Mouse (Mus musculus): ENCODE measurements around the gene Ppp2r5c.

Gene Ppp2r5c

GRCm38 (mm10) chr12:110446290-110447170 is at the start of gene Ppp2r5c:
TSS of gene Ppp2r5c (plus strand) at chr12:110447120.
- peak; percentile 92 for DNase-seq (ENCODE audit: low read depth, low spot score)

DNA sequence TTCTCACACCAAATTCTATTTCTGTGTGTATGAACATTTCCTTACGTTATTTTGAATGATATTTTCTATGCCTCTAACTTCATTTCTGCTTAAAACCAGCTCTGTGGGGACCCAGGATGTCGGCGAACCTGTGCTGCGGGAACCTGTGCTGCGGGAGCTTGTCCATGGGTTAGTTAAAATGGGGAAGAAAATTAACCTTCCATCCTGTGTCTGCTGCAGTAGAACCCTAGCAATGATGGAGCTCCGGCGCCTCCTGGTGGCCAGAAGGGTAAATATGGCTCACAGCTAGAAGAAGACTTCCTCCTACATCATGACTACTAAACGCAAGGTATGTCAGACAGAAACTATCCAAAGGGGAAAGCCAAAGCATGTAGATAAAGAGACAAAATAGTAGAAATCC is 48.6 kb upstream of the Ppp2r5c start:
- peak; percentile 77 for DNase-seq (ENCODE audit: low read depth, low spot score)

DNA sequence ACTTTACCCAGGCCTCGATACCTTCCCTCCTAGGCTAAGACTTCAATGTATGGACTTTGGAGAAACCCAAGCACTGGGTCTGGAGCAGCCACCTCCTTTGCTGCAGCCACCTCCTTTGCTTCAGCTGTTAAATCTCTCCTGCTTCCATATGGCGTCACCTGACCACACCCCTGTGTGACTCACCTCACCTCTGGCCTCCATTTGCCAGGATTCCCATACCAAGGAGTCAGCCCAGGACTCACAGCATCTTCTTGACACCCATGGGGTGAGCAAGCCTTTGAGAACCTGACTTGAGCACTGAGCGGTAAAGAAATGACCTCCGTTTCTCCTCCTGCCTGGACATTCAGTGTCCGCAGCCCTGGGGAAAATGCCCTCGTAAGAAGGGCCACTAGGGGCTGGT is 47.8 kb upstream of the Ppp2r5c start:
- DNase-seq (ENCODE audit: low read depth, low spot score) = no peak

- no peak for DNase-seq (ENCODE audit: low read depth, low spot score)
These were observed 46.0 kb upstream of the Ppp2r5c start for GRCm38 (mm10) chr12:110400936-110401335.

DNA sequence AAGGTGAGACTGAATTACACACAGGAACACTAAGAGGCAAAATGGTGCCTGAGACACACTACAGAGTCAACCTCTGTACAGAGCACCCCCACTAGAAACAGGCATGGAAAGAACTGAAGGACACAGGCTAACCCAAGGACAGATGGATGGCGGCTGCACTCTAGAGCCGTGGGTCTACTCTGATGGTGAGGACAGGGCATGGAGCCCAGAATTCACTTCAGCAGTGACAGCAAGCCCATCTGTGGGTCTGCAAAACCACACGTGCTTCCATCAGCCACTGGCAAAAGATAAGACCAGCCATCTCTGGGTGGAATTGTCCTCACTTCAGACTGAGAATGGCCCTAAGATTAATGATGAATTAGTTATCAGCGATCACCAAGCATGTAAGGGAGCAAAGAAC is 45.0 kb upstream of the Ppp2r5c start:
- DNase-seq (ENCODE audit: low read depth, low spot score) = no peak

DNA sequence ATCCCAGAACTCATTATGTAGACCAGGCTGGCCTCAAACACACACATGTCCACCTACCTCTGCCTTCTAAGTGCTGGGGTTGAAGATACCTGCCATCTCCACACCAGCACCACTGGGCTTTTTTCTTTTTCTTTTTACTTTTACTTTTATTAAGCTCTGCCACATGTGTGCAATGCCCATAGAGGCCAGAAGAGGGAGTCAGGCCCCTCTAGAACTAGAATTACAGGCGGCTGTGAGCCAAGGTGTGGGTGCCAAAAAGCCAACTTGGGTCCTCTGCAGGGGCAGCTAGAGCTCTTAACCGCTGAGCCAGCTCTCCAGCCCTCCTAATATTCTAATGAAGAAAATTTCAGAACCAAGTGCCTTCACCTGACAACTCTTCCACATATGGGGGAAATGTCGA is 30.7 kb upstream of the Ppp2r5c start:
- DNase-seq (ENCODE audit: low read depth, low spot score) = peak; percentile 24

DNA sequence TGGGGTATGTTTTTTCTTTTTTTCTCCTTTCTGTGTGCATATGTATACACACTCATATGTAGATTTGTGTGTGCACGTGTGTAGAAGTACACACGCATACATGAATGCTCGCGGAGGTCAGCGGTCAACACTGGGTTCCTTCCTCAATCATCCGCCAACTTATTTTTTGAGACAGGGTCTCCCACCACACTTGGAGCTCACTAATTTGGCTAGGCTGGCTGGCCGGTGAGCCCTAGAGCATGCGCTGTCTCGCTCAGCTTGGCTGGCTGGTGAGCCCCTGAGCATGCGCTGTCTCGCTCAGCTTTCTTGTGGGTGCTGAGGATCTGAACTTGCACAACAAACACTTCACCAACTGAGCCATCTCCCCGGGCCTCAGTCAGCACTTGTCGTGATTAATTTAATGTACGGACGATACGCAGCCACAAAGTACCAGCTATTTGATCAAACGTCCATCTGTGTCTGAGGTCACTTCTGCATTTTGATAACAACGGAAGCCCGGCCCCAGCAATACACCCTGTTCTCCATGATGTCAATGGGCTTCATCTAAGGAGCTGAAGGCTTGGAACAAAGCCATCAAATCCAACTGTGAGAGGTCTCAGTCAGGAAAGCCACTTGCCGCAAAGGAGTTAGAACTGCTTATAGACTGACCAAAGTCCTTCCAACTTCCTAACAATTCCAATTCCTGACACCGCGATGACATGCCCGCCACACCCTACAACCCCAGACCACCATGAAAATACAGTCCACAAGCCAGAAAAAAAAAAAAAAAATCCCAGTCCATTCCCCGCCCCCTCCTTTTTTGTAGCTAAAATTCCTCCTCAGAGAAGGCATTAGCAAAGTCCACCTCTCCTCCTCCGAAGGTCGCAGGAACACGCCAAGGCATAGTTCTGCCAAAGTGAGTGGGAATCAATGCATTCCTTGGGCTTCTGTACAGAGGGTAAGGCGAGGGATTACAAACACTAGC is 29.6 kb upstream of the Ppp2r5c start:
- DNase-seq (ENCODE audit: low read depth, low spot score) = no peak

DNA sequence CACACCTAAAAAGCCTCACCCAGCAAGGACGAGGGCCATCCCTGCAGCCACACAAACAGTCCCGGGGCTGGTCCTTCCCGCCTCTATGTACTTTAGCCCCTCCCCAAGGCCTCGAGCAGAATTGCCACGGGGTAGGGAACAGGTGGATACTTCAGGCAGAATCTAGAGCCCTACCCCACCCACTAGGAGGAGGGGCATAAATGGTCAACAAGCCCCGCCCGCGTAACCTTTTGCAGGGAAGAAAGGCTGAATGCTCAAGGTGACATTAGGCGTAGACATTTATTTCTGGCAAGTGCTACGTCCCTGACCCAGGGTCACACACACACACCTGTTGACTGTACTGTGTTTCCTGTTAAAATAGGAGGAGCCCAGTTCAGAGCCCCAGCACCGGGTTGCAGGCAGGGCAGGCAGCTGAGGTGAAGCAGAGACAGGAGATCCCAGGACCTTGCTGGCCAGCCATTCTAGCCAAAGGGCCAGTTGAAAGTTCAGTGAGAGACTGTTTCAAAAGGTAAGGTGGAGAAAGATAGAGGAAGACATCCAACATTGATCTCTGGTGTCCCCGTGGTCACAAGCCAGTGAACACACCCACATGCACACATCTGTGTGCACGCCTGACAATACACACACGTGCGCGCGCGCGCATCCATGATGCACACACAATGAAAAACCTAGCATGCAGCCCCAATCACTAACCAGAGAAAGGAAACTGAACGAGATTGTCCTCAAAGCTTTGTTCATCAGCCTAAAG is 28.8 kb upstream of the Ppp2r5c start:
- DNase-seq (ENCODE audit: low read depth, low spot score) = no peak

DNA sequence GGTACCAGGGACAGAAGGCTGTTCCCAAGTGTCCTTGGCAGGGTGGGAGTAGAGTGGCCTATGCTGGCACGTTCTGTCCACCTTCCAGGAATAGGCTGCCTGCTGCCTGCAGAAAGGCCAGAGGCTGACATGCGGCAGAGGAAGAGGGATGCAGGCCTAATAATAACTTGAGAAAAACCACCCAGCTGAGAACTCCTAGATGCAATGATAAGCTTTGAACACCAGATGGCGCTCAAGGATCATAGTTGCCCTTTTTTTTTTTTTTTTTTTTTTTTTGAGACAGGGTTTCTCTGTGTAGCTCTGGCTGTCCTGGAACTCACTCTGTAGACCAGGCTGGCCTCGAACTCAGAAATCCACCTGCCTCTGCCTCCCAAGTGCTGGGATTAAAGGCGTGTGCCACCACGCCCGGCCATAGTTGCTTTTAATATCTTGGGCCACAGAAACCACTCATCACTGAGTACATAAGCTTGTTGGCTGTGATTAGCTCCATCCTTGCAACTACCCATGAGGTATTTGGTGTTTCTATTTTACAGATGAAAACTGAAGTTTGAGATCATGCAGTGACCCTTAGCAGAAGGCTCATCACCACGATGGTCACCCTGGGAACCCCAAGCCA is 28.1 kb upstream of the Ppp2r5c start:
- peak; percentile 82 for DNase-seq (ENCODE audit: low read depth, low spot score)

DNA sequence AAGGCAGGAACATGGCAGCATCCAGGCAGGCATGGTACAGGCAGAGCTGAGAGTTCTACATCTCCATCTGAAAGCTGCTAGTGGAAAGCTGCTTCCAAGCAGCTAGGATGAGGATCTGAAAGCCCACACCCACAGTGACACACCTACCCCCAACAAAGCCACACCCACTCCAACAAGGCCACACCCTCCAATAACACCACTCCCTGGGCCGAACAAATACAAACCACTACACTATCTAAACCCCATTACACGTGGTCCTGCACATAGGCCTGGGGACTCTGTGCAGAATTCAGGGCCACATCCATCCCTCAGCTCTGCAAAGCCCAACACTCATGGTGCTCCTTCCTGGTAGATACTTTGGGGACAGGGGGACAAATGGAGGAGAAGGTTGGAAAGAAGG is 27.0 kb upstream of the Ppp2r5c start:
- DNase-seq (ENCODE audit: low read depth, low spot score) = no peak

- no peak for DNase-seq (ENCODE audit: low read depth, low spot score)
These were observed 25.6 kb upstream of the Ppp2r5c start for GRCm38 (mm10) chr12:110421361-110421760.

- DNase-seq (ENCODE audit: low read depth, low spot score) = no peak
These were observed 22.8 kb upstream of the Ppp2r5c start for GRCm38 (mm10) chr12:110424008-110424704.

DNA sequence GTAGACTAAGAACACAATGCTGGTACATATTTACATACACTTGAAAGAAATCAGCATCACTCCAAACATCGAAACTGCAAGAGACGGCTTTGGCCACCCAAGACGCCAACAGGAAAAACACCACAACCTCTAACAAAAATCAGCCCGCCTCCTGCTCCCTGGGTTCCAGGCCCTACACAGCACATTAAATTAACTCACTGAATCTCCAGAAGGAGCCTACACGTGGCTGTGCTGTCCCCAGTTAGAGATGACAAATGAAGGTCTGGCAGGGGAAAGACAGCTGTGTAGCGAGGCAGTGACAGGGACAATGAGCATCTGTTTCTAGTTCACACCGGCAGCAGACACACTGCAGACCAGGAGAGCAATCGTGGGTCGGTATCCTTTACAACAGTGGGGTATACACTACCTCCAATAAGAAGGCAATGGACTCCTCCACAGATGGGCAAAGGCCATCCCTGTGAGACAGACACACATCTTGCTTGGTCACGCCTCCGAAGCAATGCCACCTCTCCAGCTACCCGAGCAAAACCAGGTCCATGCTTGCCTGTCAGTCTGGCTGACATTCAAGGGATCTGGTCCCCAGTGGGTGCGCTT is 20.4 kb upstream of the Ppp2r5c start:
- DNase-seq (ENCODE audit: low read depth, low spot score) = no peak

DNA sequence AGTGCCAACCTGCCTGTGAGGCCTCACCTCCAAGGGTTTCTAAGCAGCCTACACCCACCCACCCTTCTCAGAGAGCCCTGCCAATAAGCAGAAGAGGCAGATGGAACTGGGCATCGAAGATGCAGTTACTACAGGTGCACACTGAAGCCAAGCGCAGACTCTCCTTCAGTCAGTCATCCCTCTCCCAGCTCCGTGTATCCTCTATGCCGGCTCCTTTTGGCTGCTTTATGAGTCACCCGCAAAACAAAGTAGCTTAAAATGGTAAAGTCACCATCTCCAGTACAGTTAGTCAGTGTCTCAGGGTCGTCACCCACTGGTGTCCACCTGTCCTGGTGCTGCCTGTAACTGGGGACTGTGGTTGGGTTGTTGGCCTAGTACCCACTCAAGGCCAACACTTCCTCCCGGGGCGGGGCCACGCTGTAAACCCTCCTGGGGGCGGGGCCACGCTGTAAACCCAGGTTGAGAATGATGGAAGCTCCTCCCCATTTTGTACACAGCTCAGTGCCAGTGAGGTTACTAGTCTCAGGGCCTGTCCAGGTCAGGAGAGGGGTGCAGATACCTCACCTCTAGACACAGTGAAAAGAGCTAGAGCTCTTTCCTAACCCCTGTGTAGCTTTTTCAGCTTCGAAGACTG is 17.5 kb upstream of the Ppp2r5c start:
- DNase-seq (ENCODE audit: low read depth, low spot score) = no peak

GRCm38 (mm10) chr12:110429990-110430389 is 16.9 kb upstream of the Ppp2r5c start:
- DNase-seq (ENCODE audit: low read depth, low spot score) = no peak

GRCm38 (mm10) chr12:110431805-110432204 is 15.1 kb upstream of the Ppp2r5c start:
- no peak for DNase-seq (ENCODE audit: low read depth, low spot score)

DNA sequence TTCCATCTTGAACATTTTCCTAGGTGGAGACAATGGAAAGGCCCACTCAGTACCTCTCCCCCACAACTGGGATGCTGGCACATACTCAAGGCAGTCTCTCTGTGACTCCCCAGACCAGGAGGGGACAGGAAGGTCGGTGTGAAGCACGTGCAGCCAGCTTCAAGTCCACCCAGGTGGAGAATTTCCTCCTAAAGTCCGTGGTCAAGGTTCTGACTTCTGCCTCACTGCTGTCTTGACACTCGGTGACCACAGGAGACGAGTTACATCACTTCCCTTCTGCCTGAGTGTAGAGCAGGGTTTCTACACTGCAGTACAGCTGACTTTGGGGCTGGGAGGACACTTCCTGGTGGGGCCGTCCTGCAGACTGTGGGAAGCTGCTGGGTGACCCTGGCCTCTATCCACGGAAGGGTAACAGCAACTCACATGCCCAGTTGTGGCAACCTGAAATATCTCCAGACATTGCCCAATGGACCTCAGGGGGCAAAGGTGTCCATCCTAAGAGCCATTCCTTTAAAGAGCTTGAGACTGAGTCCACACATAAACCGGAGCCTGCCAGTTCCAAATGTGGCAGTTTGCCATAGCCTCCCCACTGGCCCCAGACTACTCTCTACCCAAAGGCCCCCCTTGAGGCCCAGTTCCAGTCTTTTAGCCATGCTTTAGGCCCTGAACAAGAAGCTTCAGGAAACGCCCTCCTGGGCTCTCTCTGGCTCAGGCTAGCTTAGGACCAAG is 10.1 kb upstream of the Ppp2r5c start:
- no peak for DNase-seq (ENCODE audit: low read depth, low spot score)

GRCm38 (mm10) chr12:110437367-110437703 is 9.6 kb upstream of the Ppp2r5c start:
- DNase-seq (ENCODE audit: low read depth, low spot score) = no peak

DNA sequence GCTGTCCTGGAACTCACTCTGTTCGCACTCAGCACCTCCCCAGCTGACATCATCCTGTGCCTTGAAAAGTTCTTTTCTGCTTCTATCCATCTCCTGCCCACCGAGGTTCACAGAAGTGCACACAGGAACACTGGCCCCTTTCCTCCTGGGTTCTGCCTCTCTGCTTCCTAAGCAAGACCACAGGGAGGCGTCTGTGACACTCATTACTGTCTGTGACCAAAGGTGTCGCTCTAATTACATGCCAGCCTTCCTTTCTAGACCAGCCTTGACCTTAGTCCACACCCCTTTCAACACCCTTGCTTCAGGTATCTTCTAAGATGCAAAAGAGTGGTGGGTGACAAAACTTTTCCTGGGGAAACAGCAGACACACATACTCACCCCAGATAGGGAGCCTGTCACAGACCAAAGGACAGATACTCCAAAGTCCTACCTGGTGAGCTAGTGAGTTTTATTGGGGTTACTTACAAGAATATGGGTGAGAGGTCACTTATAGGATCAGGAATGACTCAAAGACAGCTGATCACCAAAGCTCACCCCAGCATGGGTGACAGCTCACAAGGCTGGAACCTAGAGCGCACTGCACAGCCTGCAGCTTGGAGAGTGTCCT is 8.4 kb upstream of the Ppp2r5c start:
- no peak for DNase-seq (ENCODE audit: low read depth, low spot score)
